Mouse (Mus musculus): ENCODE data around the gene Atp8a2. TPM values are rescaled to one million over a fixed set of nuclear protein-coding genes. Genes with fewer than 3 reads are reported as not detected.
A peak's percentile ranks its signal among the peaks of the same experiment; 100 is the strongest.

Gene Atp8a2
- total RNA-seq, 4 experiments from 2014 or later = 42.6 to 51.0 (median 49.1) TPM

- no peak for DNase-seq (ENCODE audit: low spot score in 2 of 2)
Measured at GRCm38 (mm10) chr14:59928781-59929180, 268.2 kb downstream of the Atp8a2 start.

GRCm38 (mm10) chr14:59927804-59928203, 269.2 kb downstream of the Atp8a2 start:
- no peak for DNase-seq (ENCODE audit: low spot score in 2 of 2)

GRCm38 (mm10) chr14:59919865-59920264, 277.1 kb downstream of the Atp8a2 start:
- DNase-seq (ENCODE audit: low spot score in 2 of 2) = no peak

- DNase-seq (ENCODE audit: low spot score in 2 of 2) = peak; percentile 15 to 16
Measured at GRCm38 (mm10) chr14:59903484-59904130, 293.4 kb downstream of the Atp8a2 start.

- peak; percentile 22 to 38 for DNase-seq (ENCODE audit: low spot score in 2 of 2)
Measured at GRCm38 (mm10) chr14:59893971-59894370, 303.0 kb downstream of the Atp8a2 start.

GRCm38 (mm10) chr14:59892084-59892483, 304.9 kb downstream of the Atp8a2 start:
- no peak for DNase-seq (ENCODE audit: low spot score in 2 of 2)

GRCm38 (mm10) chr14:59891491-59891890, 305.5 kb downstream of the Atp8a2 start:
- no peak for DNase-seq (ENCODE audit: low spot score in 2 of 2)

GRCm38 (mm10) chr14:59890818-59891217, 306.2 kb downstream of the Atp8a2 start:
- DNase-seq (ENCODE audit: low spot score in 2 of 2) = no peak

GRCm38 (mm10) chr14:59890107-59890506, 306.9 kb downstream of the Atp8a2 start:
- DNase-seq (ENCODE audit: low spot score in 2 of 2) = no peak

- DNase-seq (ENCODE audit: low spot score in 2 of 2) = no peak
Measured at GRCm38 (mm10) chr14:59888446-59888845, 308.5 kb downstream of the Atp8a2 start.

GRCm38 (mm10) chr14:59888046-59888445, 308.9 kb downstream of the Atp8a2 start:
- no peak for DNase-seq (ENCODE audit: low spot score in 2 of 2)

GRCm38 (mm10) chr14:59887061-59887861, 309.7 kb downstream of the Atp8a2 start:
- DNase-seq (ENCODE audit: low spot score in 2 of 2) = peak in 1 of 2 experiments; percentile 38

- no peak for DNase-seq (ENCODE audit: low spot score in 2 of 2)
Measured at GRCm38 (mm10) chr14:59883517-59884069, 313.4 kb downstream of the Atp8a2 start.

- DNase-seq (ENCODE audit: low spot score in 2 of 2) = no peak
Measured at GRCm38 (mm10) chr14:59880829-59881228, 316.1 kb downstream of the Atp8a2 start.

GRCm38 (mm10) chr14:59878248-59878647, 318.7 kb downstream of the Atp8a2 start:
- no peak for DNase-seq (ENCODE audit: low spot score in 2 of 2)

GRCm38 (mm10) chr14:59876525-59876924, 320.5 kb downstream of the Atp8a2 start:
- no peak for DNase-seq (ENCODE audit: low spot score in 2 of 2)

- DNase-seq (ENCODE audit: low spot score in 2 of 2) = no peak
Measured at GRCm38 (mm10) chr14:59868369-59868768, 328.6 kb downstream of the Atp8a2 start.

- no peak for DNase-seq (ENCODE audit: low spot score in 2 of 2)
Measured at GRCm38 (mm10) chr14:59867749-59868148, 329.2 kb downstream of the Atp8a2 start.

GRCm38 (mm10) chr14:59866001-59866400, 331.0 kb downstream of the Atp8a2 start:
- no peak for DNase-seq (ENCODE audit: low spot score in 2 of 2)

GRCm38 (mm10) chr14:59862351-59862750, 334.6 kb downstream of the Atp8a2 start:
- DNase-seq (ENCODE audit: low spot score in 2 of 2) = no peak

GRCm38 (mm10) chr14:59859830-59860229, 337.1 kb downstream of the Atp8a2 start:
- DNase-seq (ENCODE audit: low spot score in 2 of 2) = no peak

GRCm38 (mm10) chr14:59858501-59859225, 338.3 kb downstream of the Atp8a2 start:
- DNase-seq (ENCODE audit: low spot score in 2 of 2) = no peak
